Mouse (Mus musculus) kidney, embryonic 15.5 days (tissue): Measurements from ENCODE around the gene Ccr5. TPM values are rescaled to one million over a fixed set of nuclear protein-coding genes. Genes with fewer than 3 reads are reported as not detected.

Experiments
- polyA plus RNA-seq: library from polyadenylated mRNA; unstranded; fragments of >200 nt; fragmentation: Nextera tagmentation; extraction: Ambion mirVana; gene quantifications from 2 replicates; pipeline ENCODE4 v1.2.1, GENCODE M21; 2015

Gene Ccr5
- polyA plus RNA-seq, 1 experiment from 2014 or later, result 0.65 TPM

Other genes with a start within 250 kb of the Ccr5 start
- 1.9 and 2.7 TPM in 2 replicates for gene Ccr1, start 152.9 kb upstream of the Ccr5 start, polyA plus RNA-seq
- gene Ccr1l1, start 143.1 kb upstream of the Ccr5 start, polyA plus RNA-seq, result not detected in 2 replicates
- 0.08 and 0.15 TPM in 2 replicates for gene Ccr3, start 99.6 kb upstream of the Ccr5 start, polyA plus RNA-seq
- 2.2 and 2.6 TPM in 2 replicates for gene Ccr2, start 19.6 kb upstream of the Ccr5 start, polyA plus RNA-seq
- 11.2 and 11.5 TPM in 2 replicates for gene 2010315B03Rik, start 191.2 kb downstream of the Ccr5 start, polyA plus RNA-seq